Mouse (Mus musculus): ENCODE measurements at regions not wholly inside any gene's neighbourhood (a gene's known extent, or its start where the extent isn't known, plus 50 kb on each side); places are given as distances from the start of the nearest gene placed in this dataset.
"Not testable (repeated sequence)": the region's sequence is repeated elsewhere in the genome, so short reads cannot be mapped to it uniquely, and the experiment has no call there.

DNA sequence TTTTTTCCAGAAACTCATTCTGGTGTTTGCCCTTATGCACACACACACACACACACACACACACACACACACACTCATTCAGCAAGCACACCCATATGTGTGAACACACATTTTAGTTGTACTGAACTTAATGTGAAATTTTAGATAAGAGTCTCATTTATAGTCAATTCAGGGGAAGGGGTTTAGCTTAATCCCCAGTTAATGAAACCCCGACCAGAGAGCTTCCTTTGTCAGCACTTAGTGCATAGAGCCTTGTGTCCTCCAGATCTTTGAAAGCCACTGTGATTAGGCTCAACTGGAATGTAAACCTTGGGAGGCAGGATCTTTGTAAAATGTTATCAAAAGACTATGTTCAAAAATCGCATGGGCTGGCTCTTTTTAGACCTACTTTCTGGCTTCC lies 53.4 kb downstream of the Rps12 start:
- no peak for DNase-seq (ENCODE audit: low spot score in 2 of 2)

DNA sequence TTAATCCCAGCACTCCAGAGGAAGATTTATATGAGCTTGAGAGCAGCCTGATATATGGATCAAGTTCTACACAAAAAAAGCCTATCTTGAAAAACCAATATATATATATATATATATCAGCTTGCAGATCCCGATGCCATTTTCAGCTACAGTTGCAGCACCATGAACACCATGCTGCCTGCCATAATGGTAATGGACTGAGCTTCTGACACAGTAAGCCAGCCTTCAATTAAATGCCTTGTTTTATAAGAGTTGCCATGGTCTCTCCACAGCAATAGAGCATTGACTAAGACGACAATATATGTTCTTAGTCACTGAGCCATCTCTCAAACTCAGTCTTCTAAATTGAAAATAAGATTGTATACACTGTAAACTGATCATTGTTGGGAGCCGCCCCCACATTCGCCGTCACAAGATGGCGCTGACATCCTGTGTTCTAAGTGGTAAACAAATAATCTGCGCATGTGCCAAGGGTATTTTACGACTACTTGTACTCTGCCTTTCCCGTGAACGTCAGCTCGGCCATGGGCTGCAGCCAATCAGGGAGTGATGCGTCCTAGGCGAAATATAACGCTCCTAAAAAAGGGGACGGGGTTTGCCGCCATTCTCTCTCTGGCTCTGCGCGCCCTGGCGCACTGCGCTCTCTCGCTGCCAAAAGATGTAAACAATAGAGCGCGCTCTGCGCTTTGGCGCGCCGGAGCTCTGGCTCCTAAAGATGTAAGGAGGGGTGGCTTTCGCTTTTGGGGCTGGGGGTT lies 60.9 kb downstream of the Rps12 start:
- DNase-seq (ENCODE audit: low spot score in 2 of 2) = not testable (repeated sequence)

DNA sequence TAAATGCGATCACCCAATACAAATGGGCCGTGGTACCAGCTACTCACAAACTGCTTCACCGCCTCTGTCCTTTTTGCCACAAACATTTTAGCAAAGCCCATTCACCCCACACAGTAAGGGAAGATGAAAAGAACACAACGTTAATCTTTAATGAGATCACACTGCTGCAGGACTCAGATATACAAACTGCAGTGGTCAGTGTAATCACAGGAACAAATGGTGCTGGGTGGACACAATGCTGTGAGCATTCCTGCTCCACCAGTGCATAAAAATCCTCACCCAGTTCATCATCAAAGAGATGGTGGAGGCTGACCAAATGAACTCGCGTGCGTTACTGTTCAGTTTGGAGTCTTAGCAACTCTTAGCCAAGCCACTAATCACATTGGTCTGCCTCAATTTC lies 69.0 kb downstream of the Rps12 start:
- no peak for DNase-seq (ENCODE audit: low spot score in 2 of 2)

DNA sequence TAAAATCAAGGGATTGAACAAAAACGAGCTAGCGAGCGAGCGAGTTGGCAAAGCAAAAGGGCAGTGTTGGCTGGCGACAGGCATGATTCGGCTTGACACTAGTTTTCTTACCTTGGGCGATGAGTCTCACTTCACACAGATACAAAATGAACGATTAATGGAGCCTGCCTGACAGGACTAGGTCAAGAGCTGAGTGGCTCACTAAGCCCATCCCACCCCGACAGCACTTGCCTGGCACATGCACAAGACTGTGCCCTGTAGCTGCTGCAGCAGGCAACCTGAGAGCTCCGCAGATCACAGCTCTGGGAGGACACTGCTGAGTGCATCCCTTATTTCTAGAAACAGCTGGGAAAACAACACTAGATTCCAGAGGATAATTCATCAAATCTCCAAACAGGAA lies 71.6 kb downstream of the Rps12 start:
- DNase-seq (ENCODE audit: low spot score in 2 of 2) = no peak

DNA sequence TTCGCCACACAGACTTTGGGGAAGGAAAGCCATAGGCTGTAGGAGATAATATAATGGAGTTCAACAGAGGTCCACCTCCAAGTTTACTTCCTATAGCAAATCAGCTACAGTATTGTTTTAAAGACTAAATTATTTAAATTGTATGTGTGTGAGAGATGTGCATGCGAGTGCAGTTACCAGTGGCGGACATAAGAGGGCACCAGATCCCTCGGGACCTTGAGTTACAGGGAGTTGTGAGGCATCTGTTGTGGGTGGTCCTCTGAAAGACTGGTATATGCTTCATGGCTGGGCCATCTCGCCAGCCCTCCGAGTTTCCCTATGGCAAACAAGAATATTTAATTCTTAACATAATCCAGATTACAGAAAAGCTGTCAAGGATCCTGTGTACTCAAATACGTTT lies 72.0 kb downstream of the Rps12 start:
- no peak for DNase-seq (ENCODE audit: low spot score in 2 of 2)

DNA sequence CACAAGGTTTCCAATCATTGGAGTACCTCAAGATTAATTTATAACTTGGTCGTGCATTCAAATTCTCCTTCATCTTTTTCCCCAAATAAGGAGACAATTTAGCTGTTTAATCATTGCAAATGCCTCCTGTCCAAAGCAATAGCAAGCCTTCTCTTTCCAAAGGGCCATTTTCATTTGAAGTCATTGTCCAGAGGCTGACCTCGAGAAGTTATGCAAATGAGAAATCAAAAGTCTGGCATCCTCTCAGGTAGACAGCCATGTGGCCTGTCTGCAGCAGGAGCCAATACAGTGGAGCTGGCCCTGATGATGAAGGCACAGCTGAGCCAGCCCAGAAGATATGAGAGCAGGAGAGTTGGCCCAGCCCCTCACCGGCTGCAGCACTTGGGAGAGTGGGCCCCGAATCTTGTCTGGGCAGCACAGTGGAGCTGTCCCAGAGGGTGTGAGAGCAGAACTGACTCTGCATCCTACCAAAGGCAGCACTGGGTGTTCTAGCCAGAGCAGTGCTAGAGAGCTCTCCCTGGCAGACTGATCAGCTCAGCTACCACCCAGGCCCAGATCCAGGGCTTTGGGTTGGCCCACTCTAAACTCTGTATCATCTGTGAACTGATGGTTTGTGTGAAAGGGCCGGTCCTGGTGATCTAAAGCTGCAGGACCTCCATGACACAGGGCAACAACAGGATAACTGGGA lies 74.2 kb downstream of the Rps12 start:
- no peak for DNase-seq (ENCODE audit: low spot score in 2 of 2)

DNA sequence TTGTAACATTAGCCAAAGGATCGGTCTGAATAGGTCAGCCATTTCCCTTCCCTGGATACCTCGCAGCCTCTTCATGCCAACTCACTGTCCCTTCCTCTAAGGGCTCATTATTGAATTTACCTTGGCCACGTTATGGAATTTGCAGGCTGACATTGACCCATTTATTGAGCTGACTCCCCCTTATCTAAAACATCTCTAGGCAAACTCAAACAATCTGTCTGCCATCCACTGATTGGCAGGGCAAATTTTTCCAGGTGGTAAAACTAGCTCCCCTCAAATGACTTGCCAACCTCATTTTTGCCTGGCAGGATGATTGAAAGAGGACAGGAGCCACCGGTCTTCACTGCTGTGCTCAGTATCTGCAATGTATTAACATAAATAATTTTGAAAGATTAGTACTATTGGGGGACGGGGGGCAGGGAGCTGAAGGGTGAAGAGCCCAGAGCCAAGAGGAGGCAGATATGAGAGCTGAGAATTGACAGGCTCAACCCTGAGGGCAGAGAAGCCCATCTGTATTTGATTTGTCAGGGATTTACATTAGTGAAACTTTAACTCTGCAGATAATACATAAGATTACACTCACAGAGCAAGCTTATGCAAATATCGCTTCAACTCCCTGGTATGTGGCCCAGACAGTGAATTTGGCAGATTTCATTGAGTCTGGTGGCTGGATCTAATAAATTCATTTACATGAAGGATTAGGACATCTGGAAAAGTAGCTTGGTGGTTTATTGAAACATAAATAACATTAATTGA lies 75.5 kb downstream of the Rps12 start:
- DNase-seq (ENCODE audit: low spot score in 2 of 2) = no peak

DNA sequence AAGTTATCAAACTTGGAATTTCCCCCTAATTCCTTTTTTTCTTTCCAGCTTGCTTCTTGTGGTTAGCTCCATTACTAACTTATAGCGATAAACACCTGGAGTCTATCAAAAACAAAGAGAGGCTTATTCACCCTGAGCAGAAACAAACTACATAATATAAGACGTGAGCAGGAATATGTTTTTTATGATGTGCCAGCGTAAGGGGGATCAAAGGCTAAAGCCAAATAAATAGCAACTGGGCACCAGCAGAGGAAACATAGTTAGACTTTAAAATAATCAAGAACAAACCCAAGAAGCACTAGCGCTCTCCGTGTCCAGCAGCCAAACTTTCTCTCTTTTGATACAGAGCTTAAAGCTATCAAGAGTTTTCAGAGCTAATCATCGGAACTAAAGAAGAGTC lies 76.1 kb downstream of the Rps12 start:
- DNase-seq (ENCODE audit: low spot score in 2 of 2) = no peak

DNA sequence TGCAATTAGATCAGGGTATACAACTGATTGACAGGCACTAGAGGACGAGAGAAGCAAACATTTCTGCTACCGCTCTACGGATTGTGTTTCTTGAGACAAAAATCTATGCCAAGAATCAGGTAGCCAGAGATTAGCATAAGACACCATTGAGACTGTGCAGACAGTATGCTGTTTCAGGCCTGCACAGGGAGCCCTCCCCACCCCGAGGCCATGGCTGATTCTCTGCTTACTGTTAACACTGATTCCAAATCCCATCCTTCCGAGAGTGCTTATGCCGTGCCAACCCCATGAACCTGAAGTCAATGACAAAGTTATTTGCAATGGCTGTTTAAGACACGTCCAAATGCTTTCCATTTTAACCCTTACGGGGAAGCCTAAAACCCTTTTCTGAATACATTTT lies 78.8 kb downstream of the Rps12 start:
- DNase-seq (ENCODE audit: low spot score in 2 of 2) = no peak

DNA sequence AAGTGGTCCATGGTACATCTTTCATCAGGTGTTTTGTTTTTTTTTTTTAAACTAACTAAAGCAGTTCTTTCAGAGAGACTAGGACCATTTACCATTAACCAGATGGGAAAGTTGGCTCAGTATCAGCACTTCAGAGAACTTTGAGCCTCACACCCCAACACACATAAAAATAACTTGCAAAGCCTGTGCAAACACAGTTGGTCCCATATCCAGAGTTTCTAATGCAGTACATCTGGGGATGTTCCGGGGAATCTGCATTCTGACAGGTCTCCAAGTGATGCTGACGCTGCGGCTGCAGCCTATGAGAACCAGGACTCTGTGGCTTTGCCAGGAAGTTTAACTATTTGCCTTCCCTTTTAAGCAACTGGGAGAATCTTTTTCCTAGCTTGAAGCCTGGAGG lies 79.9 kb downstream of the Rps12 start:
- DNase-seq (ENCODE audit: low spot score in 2 of 2) = no peak

DNA sequence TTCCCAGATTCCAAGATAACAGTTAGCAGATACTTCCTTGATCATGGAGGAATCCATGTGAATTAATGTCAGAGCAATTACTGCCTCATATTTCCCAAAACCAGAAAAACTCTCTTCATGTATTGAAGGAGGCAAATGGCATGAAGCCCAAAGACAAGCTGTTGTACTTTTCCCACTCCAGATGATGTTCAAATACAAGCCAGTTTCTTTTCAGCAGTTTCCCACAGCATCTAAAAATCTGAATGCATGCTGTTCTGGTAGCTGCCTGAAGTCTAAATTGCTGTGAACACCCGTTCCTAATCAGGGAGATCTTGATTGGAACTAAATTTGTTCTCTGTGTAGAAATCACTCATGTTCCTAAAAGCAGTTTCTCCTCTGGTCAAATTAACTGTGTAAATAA lies 83.0 kb downstream of the Rps12 start:
- no peak for DNase-seq (ENCODE audit: low spot score in 2 of 2)

DNA sequence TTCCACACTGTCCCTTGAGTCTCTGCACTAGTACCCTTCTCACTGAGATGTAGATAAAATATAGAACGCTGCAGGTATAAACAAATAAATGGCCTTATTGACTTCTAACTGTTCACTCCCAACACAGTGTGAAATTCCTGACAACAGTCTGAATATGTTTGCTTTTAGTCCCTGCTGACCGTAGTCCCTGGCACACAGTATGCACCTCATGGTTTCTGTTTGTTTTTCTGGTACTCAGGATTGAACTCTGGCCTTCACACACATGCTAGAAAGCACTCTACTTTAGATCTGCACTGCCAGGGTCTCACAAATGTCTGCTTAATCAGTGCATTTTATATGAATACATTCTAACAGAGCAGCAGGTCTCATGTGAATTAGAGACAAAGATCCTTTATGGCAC lies 95.8 kb downstream of the Rps12 start:
- no peak for DNase-seq (ENCODE audit: low spot score in 2 of 2)

DNA sequence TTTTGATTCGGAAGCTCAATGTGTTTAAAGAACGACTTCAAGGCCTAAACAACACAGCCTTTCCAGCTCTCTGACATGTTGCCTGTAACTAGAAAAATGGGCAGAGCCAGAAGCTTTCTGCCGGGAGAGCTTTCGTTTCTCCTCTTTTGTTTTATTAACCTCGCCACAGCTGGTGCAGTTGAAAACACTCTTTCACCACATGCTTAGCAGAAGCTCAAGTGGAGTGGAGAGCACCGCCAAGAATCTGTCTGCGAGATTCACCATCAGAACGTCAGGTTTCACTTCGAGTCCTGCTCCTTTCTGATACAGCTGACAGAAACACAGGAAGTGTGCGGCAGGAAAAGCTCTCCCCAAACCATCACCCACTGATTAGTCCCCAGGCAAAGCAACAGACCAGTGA lies 100.1 kb downstream of the Rps12 start:
- DNase-seq (ENCODE audit: low spot score in 2 of 2) = no peak

DNA sequence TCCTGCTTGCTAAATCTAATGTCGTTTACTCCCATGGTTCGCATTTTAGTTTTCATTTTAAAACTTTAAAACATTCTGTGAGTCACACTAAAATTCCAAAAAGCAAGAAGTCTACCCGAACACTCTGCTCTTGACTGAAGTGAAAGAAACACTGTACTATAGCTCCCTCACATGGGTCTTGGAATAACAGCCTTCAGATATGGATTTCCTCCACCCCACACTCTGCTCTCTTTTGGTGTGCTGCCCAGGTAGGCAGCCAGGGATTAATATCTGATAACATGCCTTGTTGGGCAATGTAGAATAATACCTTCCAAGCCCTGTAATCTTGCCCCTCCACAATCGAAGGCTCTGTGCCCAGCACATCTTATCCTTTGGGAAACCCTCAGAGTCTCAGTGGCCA lies 104.0 kb downstream of the Rps12 start:
- DNase-seq (ENCODE audit: low spot score in 2 of 2) = no peak

DNA sequence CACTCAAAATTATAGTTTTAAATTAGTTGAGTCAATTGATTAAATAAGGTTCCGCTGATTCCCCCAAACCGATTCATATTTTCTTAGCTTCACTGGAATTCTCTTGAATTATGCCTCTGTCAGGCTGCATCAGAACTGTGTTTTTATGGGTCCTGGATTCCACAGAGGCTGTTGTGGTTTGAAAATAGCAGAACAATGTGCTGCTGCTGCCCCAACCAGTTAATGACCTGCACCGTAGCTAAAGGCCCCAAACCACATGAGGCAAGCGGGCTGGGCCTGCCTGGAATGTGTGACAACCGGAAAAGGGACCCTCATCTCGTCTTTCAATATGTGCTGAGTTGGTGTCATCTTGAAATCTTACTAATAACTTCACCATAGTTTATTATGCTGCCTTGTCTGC lies 111.2 kb downstream of the Rps12 start:
- no peak for DNase-seq (ENCODE audit: low spot score in 2 of 2)

DNA sequence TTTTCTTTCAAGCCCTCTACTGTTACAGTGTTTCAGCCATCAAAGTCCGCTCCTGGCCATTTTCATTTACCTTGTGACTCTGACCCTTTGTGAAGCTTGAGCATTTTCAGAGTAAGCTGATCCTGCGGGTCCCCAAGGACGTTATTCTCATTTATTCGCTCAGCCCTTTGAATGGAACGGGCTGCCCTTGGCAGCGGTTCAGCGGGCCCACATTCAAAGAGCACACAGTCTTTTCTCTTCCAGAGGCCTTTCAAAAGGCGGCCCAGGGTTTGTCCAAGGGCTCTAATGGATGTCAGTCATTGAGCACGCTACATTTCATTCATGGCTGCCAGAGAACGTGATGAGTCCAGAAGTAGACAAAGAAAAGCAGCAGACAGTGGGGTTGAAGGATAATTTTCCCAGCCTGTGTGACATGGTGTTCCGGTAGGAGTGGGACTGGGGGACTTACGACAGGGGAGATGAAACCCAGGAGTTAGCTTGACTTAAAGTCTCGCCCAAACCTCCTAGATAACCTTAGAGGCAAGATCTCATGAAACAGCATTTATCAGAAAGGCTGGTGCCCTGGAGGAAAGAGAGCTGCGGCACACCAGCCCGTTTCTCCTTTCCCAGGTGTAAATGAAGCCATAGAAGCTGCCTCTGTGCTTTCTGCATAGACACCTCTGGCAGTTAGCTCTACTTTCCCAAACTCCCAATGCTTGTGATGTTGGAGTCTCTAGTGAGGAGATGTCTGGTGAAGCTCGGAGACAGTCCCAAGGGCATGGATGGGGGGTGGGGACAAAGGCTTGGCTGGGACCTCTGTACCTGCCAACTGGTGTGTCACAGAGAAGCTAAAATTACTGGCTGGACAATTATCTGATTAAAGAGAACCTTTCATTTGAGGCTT lies 112.2 kb downstream of the Rps12 start:
- DNase-seq (ENCODE audit: low spot score in 2 of 2) = peak in 1 of 2 experiments; percentile 11

DNA sequence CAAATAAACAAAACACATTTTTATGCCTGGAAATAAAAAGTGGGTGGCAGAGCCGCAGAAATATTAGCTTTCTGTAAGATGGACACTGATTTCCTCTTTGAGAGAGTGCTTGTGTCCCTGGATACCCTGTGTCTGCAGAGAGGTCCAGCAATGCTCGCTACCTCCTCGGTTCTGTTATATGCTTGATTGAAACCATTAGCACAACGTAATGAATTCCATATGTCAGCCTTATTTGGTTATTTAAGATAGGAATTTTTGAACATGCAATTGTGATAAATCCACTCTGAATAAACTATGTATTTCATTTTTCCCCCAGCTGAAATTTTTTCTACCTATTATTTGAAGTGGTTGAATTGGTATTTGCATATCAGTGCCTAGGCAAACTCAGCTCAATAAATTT lies 114.8 kb downstream of the Rps12 start:
- DNase-seq (ENCODE audit: low spot score in 2 of 2) = no peak

DNA sequence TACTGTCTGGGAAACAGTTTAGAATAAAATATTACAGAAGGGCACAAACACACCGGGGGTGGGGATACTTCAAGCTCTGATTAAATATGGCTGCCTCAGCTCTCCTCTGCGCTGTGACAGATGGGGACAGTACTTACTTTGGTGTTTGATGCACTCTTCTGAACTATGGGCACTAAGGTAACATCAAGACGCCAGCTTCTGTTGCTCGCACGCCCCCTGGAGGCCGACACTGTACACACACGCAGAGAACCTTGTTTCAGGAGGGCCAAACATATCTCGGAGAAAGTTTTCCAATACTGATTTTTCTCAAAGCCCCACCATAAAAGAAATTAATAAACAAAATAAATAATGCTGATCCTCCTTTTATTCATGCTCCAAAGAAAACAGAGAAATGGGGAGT lies 115.6 kb downstream of the Rps12 start:
- DNase-seq (ENCODE audit: low spot score in 2 of 2) = no peak

DNA sequence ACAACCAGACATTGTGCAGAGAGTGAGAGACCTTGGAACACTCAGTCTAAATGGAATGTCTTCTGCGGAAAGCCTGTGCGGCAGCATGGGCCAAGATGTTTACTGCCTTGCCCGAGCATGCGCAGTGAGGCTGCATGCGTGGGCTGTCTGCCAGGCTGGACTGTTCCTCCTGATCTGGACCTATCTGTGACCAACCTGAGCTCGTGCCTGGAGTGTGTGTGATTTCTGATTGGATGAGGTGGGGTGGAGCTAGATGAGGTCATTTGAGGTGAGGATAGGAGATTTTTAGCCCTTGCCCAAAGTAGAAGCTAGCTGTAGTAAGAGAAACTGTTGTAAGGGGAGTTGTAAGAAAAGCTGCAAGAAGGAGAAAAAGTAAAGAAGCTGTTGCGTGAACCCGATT lies 121.2 kb downstream of the Rps12 start:
- not testable (repeated sequence) for DNase-seq (ENCODE audit: low spot score in 2 of 2)

DNA sequence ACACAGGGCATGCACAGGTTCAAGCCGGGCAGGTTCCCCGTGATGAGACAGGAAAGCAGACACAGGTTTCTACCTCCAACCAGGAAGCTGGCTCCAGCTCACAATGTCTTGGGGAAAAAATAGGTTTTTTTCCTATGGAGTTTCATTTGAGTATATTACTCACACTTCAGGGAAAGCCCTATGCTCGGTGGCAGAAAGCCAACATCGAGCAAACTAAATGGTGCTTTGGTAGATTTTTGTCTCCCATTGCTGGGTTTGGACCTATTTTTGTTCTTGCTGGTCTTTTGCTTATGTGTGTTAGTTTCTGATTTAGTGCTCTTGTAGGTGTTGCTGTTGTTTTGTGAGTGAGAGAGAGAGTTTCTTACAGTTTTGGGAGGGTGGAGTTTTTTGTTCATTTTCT lies 160.9 kb downstream of the Rps12 start:
- no peak for DNase-seq (ENCODE audit: low spot score in 2 of 2)

DNA sequence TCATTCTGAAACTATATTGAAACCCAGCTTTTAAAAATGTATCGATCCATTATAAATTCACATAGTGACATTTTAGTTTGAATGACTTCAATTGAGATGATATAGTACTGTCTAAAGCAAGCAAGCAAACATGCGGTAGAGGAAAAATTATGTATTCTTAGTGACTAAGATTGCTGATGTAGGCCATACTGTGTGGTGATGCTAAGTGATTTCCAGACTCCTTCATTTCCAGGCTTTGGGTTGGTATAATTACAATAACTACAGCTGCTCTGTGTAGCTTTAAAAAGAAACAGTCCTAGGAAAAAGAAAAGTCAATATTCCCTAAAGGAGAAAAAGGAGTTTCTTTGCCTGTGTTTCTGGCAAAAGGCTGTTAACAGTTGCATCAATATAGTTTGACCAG lies 175.0 kb downstream of the Rps12 start:
- no peak for DNase-seq (ENCODE audit: low spot score in 2 of 2)

DNA sequence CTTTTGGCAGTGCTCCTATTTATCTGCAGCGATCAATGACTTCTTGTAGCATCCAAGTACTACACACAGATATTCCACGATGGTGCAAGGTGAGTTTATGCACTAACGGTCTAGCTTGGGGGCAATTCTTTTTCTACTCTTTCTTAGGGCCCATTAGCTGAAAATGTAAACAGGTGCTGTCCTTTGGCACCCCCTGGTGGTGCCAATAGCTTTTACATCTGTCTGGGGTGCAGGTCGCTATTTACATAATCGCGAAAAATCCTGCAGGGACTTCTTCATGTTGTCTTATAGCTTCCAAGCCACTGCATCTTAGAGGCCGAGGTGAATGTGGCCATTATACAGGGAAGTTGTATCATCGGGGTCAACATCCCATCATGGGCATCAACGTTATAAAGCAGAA lies 175.9 kb downstream of the Rps12 start:
- peak; percentile 29 to 54 for DNase-seq (ENCODE audit: low spot score in 2 of 2)
